Mouse (Mus musculus) heart, postnatal 14 days (tissue): ENCODE measurements around the gene Foxn3. TPM values are rescaled to one million over a fixed set of nuclear protein-coding genes. Genes with fewer than 3 reads are reported as not detected.

Experiments used
- DNase-seq, 2 experiments: peaks; one replicate each; pipeline ENCODE4 v3.0.0; 2021 to 2022
- intact Hi-C: fragments of 180-260 bp; cut with DNase I; formaldehyde crosslinking; loops from one replicate; pipeline ENCODE4 v1.15.1; 2025
- total RNA-seq, 2 experiments: library from RNA; stranded (reverse); gene quantifications; 2 replicates each; pipeline ENCODE4 v1.2.3; 2021

Gene Foxn3
- total RNA-seq, 2 experiments from 2014 or later = 126 to 142 TPM

DNA sequence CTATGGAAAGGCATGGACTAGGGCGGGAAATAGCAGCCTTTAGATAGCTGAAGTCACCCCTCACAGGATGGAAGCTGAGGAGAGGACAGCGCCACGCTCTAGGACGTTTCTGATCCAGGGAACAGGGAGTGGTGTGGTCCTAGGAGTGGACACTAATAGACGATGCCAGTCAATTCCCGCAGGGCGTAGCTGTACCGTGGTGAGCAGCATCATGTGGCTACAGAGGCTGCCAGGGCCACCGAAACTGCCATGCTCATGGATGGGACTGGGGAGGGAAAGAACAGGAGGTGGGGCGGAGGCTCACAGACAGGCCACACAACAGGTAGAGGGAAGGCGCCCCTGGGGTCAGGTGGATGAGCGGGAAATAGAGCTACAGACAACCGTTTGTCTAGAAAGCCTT lies 282.6 kb downstream of the Foxn3 start:
- intact Hi-C loops = no loop called here
- DNase-seq = no peak

DNA sequence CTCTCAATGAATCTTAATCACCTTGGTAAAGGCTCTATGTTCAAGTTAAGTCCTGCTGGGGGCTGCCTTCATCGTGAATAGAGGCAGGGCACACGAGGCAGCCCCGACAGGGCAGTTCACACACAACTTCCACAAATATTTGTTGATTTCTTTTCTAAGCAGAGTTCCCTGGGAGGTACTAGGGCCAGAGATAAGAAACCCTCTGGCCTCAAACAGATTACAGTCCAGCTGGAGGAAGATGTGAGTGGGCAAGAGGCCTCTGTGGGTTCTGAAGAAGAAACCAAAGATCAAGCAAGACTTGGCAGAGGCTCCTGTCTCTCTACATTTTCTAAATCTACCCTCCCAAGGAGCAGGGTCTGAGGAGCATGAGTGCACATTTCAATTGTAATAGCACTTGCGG lies 283.1 kb downstream of the Foxn3 start:
- intact Hi-C loops = no loop called here
- no peak for DNase-seq

DNA sequence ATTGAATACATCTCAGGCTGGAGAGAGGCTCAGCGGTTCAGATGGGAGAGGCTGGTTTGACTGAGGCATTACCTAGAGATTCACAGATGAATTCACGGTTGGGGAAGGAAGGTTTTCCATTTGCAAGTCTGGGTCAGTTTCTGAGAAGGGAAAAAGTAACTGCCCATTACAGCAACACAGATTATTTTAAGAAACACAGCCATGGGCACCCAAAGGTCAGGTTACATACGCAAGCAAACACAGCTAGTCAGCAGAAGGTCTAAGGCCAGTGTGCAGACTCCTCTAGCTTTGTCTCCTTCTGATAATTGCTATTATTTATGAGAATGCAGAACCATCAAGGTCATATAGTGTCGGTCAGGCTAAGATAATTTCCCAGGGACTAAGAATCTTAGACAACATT lies 284.0 kb downstream of the Foxn3 start:
- DNase-seq = no peak
- intact Hi-C loops = no loop called here

DNA sequence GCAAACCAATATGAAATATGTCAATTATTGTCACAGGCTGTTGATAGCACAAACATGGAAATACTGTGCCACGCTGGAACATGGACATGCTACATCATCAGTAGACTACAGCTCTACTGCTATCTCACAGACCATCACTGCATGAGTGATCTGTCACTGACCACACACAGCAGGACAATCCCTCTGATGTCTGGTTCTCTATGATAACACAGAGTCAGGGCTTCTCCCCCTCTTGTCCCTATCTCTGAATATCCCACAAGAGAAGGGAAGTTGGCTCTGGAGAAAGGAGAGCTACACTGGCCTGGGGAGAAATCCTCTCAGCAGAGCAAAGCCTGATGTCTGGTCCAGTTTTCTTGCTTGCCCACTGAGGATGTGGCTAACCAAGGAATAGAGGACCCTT lies 288.8 kb downstream of the Foxn3 start:
- DNase-seq = no peak
- intact Hi-C loops = no loop called here

DNA sequence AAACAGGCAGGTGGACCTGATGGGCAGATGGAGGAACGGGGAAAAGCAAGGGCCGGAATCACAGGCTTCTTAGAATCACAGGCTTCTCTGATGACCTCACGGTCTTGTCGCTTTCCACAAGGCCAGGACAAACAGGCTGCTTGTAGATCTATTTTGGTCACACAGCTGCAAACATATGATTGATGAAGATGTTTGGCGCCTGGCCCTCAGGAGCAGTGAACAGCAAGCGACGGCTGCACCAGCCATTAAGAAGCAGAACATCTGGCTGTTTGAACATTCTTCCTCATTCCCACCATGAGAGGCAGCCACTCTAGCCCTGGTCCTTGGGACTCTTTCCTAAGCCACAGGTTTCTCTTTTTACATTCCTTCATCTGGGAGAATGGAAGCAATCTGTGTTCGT lies 294.0 kb downstream of the Foxn3 start:
- peak; percentile 63 to 68 for DNase-seq
- intact Hi-C loops = no loop called here

DNA sequence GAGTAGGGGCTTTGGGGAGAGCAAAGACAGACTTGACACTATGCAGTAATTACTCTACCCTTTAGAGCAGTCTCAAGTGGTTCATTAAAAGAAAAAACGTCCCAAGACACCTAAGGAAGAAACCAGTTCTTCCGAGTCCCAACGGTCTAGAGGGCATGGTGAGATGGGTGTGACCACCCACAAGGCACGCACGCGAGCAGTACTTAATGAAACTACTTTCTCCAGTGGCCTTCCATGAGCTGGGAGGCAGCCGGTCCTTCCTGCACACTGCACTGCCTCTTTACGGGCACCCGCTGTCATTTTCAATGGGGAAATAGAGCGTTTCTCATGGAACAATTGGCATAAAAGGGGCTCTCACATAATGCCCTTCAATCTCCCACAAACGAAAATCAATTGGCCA lies 294.4 kb downstream of the Foxn3 start:
- no peak for DNase-seq
- intact Hi-C loops = no loop called here

DNA sequence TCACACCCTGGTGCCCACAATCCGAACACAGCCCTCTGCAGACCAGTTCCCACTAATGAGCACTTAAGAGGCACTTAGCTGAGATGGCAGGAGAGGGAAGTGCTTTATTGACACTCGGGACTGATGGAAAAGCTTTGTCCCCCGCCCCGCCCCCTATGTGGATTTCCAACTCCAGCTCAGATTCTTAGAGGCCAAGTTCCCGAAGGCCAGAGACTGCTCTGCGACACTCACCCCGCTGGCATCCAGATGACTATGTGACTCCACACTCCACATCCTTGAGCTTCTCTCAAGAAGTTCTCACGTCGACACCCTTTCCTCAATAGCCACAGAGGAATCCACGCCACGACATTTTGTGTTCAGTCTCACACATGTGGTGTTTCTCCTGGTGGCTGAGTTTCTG lies 295.6 kb downstream of the Foxn3 start:
- DNase-seq = no peak
- intact Hi-C loops = no loop called here

DNA sequence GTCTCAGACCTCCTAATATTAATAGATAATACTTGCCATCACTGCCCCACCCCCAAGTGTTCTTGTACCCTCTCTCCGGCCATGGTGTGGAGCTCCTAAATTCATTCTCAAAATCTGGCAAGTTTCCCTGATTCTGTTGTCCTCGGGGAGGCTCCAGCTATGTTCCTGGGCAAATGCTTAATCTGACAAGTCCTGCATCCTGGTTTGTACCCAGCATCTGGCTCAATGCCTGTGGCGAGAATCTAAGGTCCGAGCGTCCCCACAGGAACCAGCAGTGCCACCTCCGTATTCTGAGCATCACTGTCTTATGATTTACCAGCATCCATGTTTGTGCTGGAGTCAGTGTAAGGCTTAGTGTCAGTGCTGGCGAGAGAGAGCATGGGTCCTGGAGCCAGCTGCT lies 296.9 kb downstream of the Foxn3 start:
- DNase-seq = no peak
- intact Hi-C loops = no loop called here

DNA sequence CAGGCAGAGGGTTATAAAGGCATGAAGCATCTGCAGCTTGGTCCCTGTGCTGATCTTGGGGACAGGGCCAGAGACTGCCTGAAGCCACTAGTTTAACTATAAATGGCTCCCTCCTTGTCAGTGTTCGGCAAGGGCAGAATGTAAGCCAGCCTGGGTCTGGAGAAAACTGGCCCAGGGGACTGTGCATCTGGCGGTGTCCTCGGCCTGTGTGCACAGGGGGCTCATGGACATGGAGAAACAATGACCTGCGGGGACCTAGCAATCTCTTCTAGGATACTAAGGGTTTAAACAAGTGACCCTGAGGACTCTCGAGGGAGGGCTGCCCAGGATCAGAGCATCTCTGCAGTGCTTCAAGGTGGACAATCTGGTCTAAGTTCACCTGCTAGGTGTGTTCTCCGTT lies 297.6 kb downstream of the Foxn3 start:
- intact Hi-C loops = no loop called here
- no peak for DNase-seq

DNA sequence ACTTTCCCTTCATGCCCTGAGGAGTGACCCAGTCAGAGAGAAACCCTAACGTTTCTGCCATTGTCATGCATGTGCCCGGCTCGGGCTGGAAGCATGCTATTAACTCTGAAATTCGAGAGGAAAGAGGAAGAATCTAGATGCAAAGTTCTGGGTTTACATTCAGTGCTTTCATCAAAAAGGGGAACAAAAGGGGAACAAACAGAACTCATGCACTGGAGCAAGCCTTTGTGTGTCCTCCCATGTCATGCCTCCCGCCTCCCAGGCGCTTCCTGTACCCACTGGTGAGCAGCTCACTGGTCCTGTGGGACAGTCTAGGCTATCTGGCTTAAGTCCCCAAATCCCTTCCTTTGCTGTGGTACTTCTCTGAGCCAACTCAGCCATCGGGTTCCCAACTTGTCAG lies 299.0 kb downstream of the Foxn3 start:
- DNase-seq = no peak
- intact Hi-C loops = no loop called here

DNA sequence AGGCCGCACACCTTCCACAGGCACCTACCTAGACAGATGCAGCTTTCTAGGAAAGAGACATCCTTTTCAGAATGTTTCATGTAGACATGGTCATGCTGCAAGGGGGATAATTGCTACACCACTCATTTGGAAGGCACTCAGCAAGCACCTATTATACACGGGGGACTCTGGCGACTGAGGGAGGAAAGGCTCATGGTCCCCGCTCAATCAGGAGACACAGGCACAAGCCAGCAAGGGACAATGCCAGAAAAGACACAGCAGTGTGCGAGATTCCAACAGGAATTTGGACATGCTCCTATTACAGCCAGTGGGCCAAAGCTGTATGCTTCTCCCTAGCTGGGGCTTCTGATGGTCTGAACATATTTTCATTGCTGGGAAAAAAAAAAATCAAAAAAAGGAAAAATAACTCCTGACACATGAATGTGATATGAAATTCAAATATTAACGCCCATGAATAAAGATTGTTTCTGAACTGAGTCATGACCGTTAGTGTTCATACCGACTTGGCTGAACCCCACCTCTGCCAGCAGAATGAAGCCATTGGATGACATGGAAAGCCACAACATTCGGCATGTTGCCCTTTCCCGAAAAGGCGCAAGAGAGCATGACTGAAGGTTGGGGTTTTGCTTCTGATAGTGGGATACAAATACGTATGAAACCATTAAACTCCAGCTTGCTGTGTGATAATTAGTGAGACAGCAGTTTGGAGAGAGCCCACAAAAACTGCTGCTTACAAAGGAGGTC lies 299.6 kb downstream of the Foxn3 start:
- DNase-seq = no peak
- intact Hi-C loops = no loop called here

DNA sequence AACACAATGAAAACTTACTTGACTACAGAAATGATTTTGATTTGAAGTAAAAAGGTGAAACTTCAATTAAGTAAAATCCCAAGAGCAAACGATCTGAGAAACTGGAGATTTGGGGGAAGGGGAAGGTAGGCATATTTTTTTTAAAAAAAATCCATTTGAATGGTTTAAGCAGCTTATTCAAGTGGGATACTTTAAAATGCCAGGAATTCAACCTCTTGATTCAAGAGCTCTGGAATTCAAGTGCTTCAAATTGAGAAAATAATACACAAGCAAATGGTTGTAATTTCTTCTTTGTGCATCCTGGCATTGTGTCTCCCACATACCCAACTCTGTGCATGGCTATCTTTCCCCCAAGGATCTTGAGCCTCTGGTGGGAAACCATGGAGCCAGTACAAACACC lies 300.5 kb downstream of the Foxn3 start:
- DNase-seq = no peak
- intact Hi-C loops = no loop called here

DNA sequence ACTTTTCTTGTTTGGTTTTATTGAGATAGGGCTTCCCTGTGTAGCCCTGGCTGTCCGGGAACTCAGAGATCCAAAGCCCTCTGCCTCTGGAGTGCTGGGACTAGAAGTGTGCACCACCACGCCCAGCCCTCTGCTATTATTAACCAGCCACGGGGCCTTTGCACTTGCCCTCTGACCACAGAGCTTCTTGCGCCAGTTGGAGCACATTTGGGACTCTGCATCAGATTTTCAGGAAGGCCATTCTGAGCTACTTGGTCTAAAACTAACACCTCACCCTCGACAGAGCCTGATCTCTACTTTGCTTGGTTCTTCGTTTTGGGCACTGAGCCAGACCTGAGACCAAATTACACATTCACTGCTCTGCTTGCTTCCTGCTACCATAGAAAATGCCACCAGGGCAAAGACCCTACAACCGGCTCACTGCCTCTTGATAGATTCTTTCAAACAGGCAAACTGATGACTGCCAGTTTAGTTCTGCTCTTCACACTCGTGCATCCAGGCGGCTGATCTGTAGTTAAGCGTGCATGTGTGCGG lies 301.2 kb downstream of the Foxn3 start:
- no peak for DNase-seq

DNA sequence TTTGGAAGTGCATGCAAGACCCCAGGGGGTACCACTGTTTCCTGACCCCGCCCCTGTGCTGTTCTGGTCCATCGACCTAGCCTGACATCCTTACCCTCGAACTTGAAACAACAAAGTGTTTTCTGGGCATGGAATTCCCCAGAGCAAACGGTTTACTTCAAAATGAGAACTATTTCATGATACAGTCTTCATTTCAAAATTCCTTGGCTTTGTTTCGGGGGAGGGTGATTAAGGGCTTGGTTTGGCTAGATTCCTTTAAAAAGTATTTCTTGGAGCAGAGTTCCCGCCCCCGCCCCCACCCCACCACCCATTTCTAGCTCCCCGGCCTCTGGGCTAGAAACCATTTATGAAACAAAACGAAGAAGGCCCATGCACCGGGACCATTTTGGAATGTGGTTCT lies 303.2 kb downstream of the Foxn3 start:
- DNase-seq = no peak
- intact Hi-C loops = no loop called here

More for the DNA sequence above, 301.2 kb downstream of the Foxn3 start:
- intact Hi-C loops = no loop called here

DNA sequence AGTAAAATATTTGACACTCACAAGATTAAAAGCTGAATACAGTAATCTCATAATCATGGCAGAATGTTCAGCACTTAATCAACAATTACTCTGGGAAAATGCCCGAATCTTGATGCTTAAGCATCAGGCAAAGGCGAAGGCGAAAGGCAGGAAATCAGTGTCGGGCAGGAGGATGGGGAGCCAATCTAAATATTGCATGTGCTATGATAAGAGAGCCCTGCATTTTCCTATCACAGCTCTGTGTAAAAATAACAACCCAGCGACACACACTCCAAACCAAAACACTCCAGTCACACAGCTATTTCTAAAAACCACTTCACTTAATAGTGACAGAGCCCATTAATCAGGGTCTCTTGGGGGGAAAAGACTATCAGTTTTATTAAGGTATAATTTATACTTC lies 305.8 kb downstream of the Foxn3 start:
- no peak for DNase-seq
- intact Hi-C loops = no loop called here

DNA sequence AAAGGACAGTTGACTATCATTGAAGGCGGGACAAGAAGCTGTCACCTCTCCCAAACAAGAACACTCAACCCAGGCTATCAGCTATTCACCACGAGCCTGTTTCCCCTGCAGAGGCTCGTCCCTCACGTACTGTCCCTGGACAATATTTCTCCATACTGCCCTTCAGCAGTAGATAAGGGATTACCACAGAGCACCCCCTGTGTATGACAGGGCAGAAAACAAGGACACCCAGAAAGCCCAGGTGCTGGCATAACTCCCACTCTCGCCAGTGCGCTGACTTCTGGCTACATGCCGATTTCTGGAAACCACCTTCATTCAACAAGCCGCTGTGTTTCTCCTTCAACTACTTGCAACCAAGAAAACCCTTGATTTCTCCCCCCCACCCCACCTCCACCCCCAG lies 306.4 kb downstream of the Foxn3 start:
- DNase-seq = no peak
- intact Hi-C loops = no loop called here

DNA sequence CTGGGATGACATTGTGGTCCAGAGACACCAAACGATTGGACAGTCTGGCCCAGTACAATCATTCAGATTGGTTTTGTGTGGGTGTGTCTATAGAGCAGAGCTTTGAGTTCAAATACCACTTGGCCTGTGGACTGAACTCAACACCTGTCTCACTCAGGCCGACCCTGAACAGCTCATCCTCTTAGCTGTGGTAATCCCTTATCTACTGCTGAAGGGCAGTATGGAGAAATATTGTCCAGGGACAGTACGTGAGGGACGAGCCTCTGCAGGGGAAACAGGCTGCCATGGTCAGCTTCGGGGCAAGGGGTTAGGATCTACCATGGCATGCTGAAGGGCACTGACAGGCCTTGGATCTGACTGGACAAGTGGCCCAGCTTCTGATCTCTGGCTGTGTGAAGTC lies 306.9 kb downstream of the Foxn3 start:
- no peak for DNase-seq
- intact Hi-C loops = no loop called here

DNA sequence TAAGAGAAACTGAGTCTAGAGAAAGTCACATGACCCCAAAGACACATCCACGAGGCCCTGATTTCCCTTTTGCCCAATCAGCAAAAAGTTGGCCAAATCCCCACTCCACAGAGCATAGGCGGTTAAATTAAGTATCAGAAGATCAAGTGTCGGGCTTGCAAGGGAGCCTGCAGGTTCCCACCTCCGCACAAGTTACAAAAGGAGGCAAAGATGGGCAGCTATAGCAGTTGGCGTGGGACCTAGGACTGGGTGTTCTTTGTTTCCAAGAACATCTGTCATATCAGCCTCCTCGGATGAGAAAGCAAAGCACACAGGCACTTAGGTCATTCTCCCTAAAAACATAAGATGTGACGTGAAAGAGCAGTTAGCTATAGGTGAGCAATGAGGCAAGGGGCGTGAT lies 308.9 kb downstream of the Foxn3 start:
- no peak for DNase-seq
- intact Hi-C loops = no loop called here

DNA sequence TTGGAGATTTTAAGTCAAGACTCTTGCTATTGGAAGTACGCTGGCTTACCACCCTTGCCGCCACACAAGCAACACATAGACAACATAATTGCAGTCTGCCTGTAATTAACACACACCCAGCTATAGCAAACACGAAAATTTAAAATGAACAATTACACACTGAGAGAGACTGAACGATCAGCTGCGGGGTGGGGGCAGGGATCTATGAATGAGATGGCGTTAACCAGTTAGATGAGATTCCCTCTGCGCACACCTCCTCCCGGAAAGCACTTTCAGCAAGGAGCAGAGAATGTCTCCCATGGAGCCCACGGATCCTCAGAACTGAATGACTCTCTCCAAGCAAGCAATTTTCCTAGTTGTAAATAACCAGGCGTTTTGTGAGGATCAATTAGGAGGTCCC lies 309.8 kb downstream of the Foxn3 start:
- DNase-seq = no peak
- intact Hi-C loops = no loop called here

DNA sequence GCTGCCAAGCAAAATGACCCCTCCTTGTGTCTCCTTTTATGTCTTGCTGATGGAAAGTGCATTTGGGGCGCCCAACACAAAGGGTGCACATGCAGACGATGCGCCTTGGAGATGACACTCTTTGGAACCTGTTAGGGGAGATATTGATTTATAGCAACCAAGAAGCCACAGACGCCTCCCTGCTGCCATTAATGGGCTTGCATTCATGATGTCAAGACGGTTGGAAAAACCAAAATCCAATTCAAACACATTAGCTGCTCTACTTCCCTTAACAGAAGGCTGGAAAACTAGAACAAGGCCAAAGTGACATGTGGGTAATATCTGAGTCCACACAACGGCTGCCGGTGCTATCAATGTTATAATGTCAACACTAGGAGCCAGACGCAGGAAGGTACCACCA lies 314.8 kb downstream of the Foxn3 start:
- DNase-seq = no peak
- intact Hi-C loops = no loop called here

DNA sequence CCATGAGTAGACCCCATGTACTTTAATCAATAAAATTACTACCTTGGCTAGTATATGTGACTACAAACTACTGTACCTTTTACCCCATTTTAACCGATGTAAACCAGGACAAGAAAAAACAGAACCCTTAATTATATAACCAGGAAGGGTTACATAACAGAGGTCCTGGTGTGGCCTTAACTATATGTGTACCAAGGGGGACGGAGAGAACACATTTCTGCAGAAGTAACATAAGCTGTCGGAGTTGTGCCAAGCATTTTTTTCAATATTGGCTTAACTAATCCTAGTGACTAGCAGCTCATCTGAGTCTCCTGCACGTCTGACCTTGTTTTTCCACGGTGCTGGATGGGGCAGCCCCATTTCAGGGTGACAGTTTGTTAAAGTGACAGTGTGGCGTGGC lies 315.4 kb downstream of the Foxn3 start:
- no peak for DNase-seq
- intact Hi-C loops = no loop called here

DNA sequence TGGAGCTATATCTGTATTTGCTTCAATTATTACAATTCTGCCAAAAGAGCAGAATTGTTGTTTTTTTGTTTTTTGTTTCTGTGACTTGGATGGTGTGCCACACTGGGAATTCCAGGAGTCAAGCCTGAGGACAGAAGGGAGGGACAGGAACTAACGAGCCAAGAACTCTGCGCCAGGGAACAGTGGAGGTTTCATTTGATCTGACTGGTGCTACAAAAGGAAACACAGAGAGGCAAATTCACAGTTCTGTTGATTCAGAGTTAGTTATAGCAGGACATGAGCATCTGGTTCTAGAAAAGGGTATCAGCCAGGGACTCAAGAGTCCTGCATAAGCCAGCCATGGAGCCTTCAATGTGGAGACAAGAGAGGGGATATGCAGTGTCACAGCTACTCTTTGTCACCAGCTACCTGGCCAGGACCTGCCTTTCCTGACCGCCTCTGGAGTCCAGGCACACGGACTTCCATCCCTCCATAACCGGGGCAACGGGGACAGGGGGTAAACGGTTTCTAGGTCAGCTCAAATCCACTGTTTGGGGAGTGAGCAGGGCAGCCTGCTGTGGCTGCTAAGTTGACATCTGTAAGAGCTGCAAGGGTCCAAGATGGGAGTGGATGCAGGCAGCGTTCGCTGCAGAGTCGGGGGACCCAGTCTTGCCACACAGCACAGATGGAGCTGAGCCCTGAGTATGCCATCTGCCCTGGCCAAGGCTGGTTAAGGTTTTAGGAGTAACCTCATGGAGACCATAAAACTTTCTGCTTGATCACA lies 316.2 kb downstream of the Foxn3 start:
- intact Hi-C loops = no loop called here

More for the DNA sequence above, 316.2 kb downstream of the Foxn3 start:
- DNase-seq = no peak
